In genomic region chr4:59531172-59531571, GRCm38 (mm10) we compare ENCODE assay signal across 17 mouse cellular contexts. TPM values are rescaled to one million over a fixed set of nuclear protein-coding genes. Genes with fewer than 3 reads are reported as not detected.
DNase-seq lines count a peak whose midpoint lies in the region; ATAC-seq and TF ChIP-seq lines count a peak whose summit lies in the region.
"Had no signal": no experiment of that assay in that cellular context is flagged by ENCODE, and none has a peak within 500 bp of the region (broad histone marks: within the 10 kb centered on the region; RNA-seq: fewer than 3 reads in every experiment).

No protein-coding gene starts in this region.

- H3K9ac ChIP-seq in neural tube, embryonic 15.5 days (replicated peaks), result no peak overlapping the region
- peak overlapping the region; percentile 49 for H3K9ac ChIP-seq in liver, embryonic 13.5 days
- H3K9ac ChIP-seq in midbrain, postnatal 0 days (replicated peaks; ENCODE audit: low read length, poor library complexity, severe bottlenecking), result no peak overlapping the region
- no peak overlapping the region for H3K9ac ChIP-seq in heart, embryonic 12.5 days
- H3K9ac ChIP-seq: embryonic facial prominence, embryonic 12.5 days; forebrain, embryonic 12.5 days; heart, embryonic 13.5 days; hindbrain, embryonic 13.5 days; kidney, embryonic 15.5 days; limb, embryonic 13.5 days had no signal

- H3K4me3 ChIP-seq in neural tube, embryonic 15.5 days (replicated peaks), result no peak overlapping the region
- no peak overlapping the region for H3K4me3 ChIP-seq in liver, embryonic 13.5 days (replicated peaks)
- no peak overlapping the region for H3K4me3 ChIP-seq in midbrain, postnatal 0 days (ENCODE audit: low read depth, low read length)
- H3K4me3 ChIP-seq in heart, embryonic 12.5 days, result no peak overlapping the region
- H3K4me3 ChIP-seq: embryonic facial prominence, embryonic 12.5 days; forebrain, embryonic 12.5 days; heart, embryonic 13.5 days; hindbrain, embryonic 13.5 days; kidney, embryonic 15.5 days; limb, embryonic 13.5 days had no signal

- no peaks in the 10 kb centered on the region for H3K36me3 ChIP-seq in neural tube, embryonic 15.5 days
- H3K36me3 ChIP-seq in liver, embryonic 13.5 days, result 0 out of 2 replicates have a peak, but pooled peaks cover under 1% of the 10 kb centered on the region
- H3K36me3 ChIP-seq in splenic B cell, adult 2 months (ENCODE audit: control insufficient read depth, insufficient read depth, low read length, poor library complexity, severe bottlenecking), result no peaks in the 10 kb centered on the region
- no peaks in the 10 kb centered on the region for H3K36me3 ChIP-seq in midbrain, postnatal 0 days (ENCODE audit: insufficient read depth, low read length)
- H3K36me3 ChIP-seq in heart, embryonic 12.5 days, result no peaks in the 10 kb centered on the region
- H3K36me3 ChIP-seq: embryonic facial prominence, embryonic 12.5 days; forebrain, embryonic 12.5 days; heart, embryonic 13.5 days; hindbrain, embryonic 13.5 days; kidney, embryonic 15.5 days; limb, embryonic 13.5 days had no signal

- 30% methylated on average over 1 of the region's 1 CpGs for WGBS in neural tube, embryonic 15.5 days
- 39% methylated on average over 1 of the region's 1 CpGs for WGBS in liver, embryonic 13.5 days (ENCODE audit: insufficient replicate concordance)
- WGBS in midbrain, postnatal 0 days, result 59% methylated on average over 1 of the region's 1 CpGs
- 86% methylated on average over 1 of the region's 1 CpGs for WGBS in heart, embryonic 12.5 days

- H3K9me3 ChIP-seq in neural tube, embryonic 15.5 days (replicated peaks), result no peaks in the 10 kb centered on the region
- H3K9me3 ChIP-seq in liver, embryonic 13.5 days (replicated peaks), result no peaks in the 10 kb centered on the region
- H3K9me3 ChIP-seq in midbrain, postnatal 0 days (ENCODE audit: low read length), result no peaks in the 10 kb centered on the region
- no peaks in the 10 kb centered on the region for H3K9me3 ChIP-seq in heart, embryonic 12.5 days (replicated peaks)
- H3K9me3 ChIP-seq: embryonic facial prominence, embryonic 12.5 days; forebrain, embryonic 12.5 days; heart, embryonic 13.5 days; hindbrain, embryonic 13.5 days; kidney, embryonic 15.5 days; limb, embryonic 13.5 days had no signal

- 0 out of 2 replicates have a peak, but pooled peaks have one; percentile 28 for ATAC-seq in neural tube, embryonic 15.5 days (ENCODE audit: low FRiP score)
- peak; percentile 36; the same call in 1 of the 2 replicates for ATAC-seq in erythroblast, adult 5-6 weeks (replicated peaks; ENCODE audit: low FRiP score, poor library complexity, severe bottlenecking)
- ATAC-seq in liver, embryonic 13.5 days (ENCODE audit: low read depth), result peak; percentile 57
- no peak for ATAC-seq in midbrain, postnatal 0 days (ENCODE audit: low FRiP score)
- ATAC-seq in heart, embryonic 12.5 days (ENCODE audit: insufficient number of reproducible peaks, low FRiP score), result no peak
- ATAC-seq: Patski had no signal

- no peaks in the 10 kb centered on the region for H3K4me1 ChIP-seq in neural tube, embryonic 15.5 days
- peaks cover 84% of the 10 kb centered on the region for H3K4me1 ChIP-seq in liver, embryonic 13.5 days (replicated peaks)
- H3K4me1 ChIP-seq in midbrain, postnatal 0 days (ENCODE audit: insufficient read depth, low read length), result no peaks in the 10 kb centered on the region
- peaks cover 16% of the 10 kb centered on the region; the same call in 1 of the 2 replicates for H3K4me1 ChIP-seq in heart, embryonic 12.5 days (replicated peaks)
- H3K4me1 ChIP-seq: embryonic facial prominence, embryonic 12.5 days; forebrain, embryonic 12.5 days; hindbrain, embryonic 13.5 days; limb, embryonic 13.5 days had no signal

- H3K27ac ChIP-seq in neural tube, embryonic 15.5 days (replicated peaks), result no peak overlapping the region
- peak overlapping the region; percentile 86 for H3K27ac ChIP-seq in liver, embryonic 13.5 days
- no peak overlapping the region for H3K27ac ChIP-seq in midbrain, postnatal 0 days (ENCODE audit: low read depth, low read length)
- H3K27ac ChIP-seq in heart, embryonic 12.5 days (ENCODE audit: poor library complexity, severe bottlenecking), result no peak overlapping the region
- H3K27ac ChIP-seq: embryonic facial prominence, embryonic 12.5 days; forebrain, embryonic 12.5 days; heart, embryonic 13.5 days; hindbrain, embryonic 13.5 days; kidney, embryonic 15.5 days; limb, embryonic 13.5 days had no signal

- no peak for DNase-seq in neural tube, embryonic 10.5 days (ENCODE audit: extremely low spot score, low spot score)
- no peak for DNase-seq in liver, embryonic 13.5 days
- peak; percentile 80 for DNase-seq in splenic B cell, adult 2 months (ENCODE audit: low read depth, low spot score)
- DNase-seq in midbrain, postnatal 0 days (ENCODE audit: low spot score), result no peak
- DNase-seq in layer of hippocampus, postnatal 10 days (ENCODE audit: low spot score in 2 of 2), result no peak
- DNase-seq: adrenal gland, postnatal 14 days; cerebellum, postnatal 10 days had no signal

- TF ChIP-seq CTCF in midbrain, postnatal 0 days (IDR thresholded peaks at IDR 0.05), result no peak

- H3K4me2 ChIP-seq in neural tube, embryonic 15.5 days, result no peak overlapping the region
- peak overlapping the region; percentile 32 for H3K4me2 ChIP-seq in liver, embryonic 13.5 days
- no peak overlapping the region for H3K4me2 ChIP-seq in midbrain, postnatal 0 days (ENCODE audit: low read depth, low read length, poor library complexity, severe bottlenecking)
- no peak overlapping the region for H3K4me2 ChIP-seq in heart, embryonic 12.5 days
- H3K4me2 ChIP-seq: embryonic facial prominence, embryonic 12.5 days; forebrain, embryonic 12.5 days; heart, embryonic 13.5 days; hindbrain, embryonic 13.5 days; kidney, embryonic 15.5 days; limb, embryonic 13.5 days had no signal

- H3K27me3 ChIP-seq in neural tube, embryonic 15.5 days (replicated peaks), result no peaks in the 10 kb centered on the region
- H3K27me3 ChIP-seq in liver, embryonic 13.5 days, result no peaks in the 10 kb centered on the region
- no peaks in the 10 kb centered on the region for H3K27me3 ChIP-seq in splenic B cell, adult 2 months (ENCODE audit: control insufficient read depth, insufficient read depth, low read length, poor library complexity, severe bottlenecking)
- no peaks in the 10 kb centered on the region for H3K27me3 ChIP-seq in midbrain, postnatal 0 days (ENCODE audit: insufficient read depth, low read length)
- no peaks in the 10 kb centered on the region for H3K27me3 ChIP-seq in heart, embryonic 12.5 days (replicated peaks)
- H3K27me3 ChIP-seq: embryonic facial prominence, embryonic 12.5 days; forebrain, embryonic 12.5 days; heart, embryonic 13.5 days; hindbrain, embryonic 13.5 days; kidney, embryonic 15.5 days; limb, embryonic 13.5 days; Patski had no signal

RNA-seq across cellular contexts. Expression of gene Ptbp3, which starts 18.0 kb away (rescaled TPM):
- polyA plus RNA-seq in neural tube, embryonic 15.5 days (2015; fragmentation: Nextera tagmentation; extraction: Ambion mirVana), result 17.3 and 27.9 TPM in 2 replicates
- total RNA-seq in erythroblast, adult 5-6 weeks (2015; ENCODE audit: low replicate concordance), result 230 and 233 TPM in 2 replicates
- total RNA-seq in erythroblast, adult 5-6 weeks (2017; ENCODE audit: low replicate concordance), result 229 and 276 TPM in 2 replicates
- polyA plus RNA-seq in liver, embryonic 13.5 days (2015; fragmentation: Nextera tagmentation; extraction: Ambion mirVana), result 44.2 and 60.6 TPM in 2 replicates
- total RNA-seq in midbrain, postnatal 0 days (2014; rRNA removed), result 32.0 and 35.8 TPM in 2 replicates
- polyA plus RNA-seq in midbrain, postnatal 0 days (2015; fragmentation: Nextera tagmentation; extraction: Ambion mirVana), result 9.7 and 10.5 TPM in 2 replicates
- total RNA-seq in layer of hippocampus, postnatal 10 days (2021), result 10 to 100 TPM; 24.3 to 25.3 TPM
- 45.3 and 46.4 TPM in 2 replicates for polyA plus RNA-seq in heart, embryonic 12.5 days (2016; fragmentation: Nextera tagmentation; extraction: Ambion mirVana)

RNA-seq across cellular contexts. Expression of gene Hsdl2, which starts 50.2 kb away (rescaled TPM):
- 40.0 and 43.0 TPM in 2 replicates for polyA plus RNA-seq in neural tube, embryonic 15.5 days (2015; fragmentation: Nextera tagmentation; extraction: Ambion mirVana)
- total RNA-seq in erythroblast, adult 5-6 weeks (2015; ENCODE audit: low replicate concordance), result 14.6 and 15.7 TPM in 2 replicates
- 8.9 and 13.2 TPM in 2 replicates for total RNA-seq in erythroblast, adult 5-6 weeks (2017; ENCODE audit: low replicate concordance)
- polyA plus RNA-seq in liver, embryonic 13.5 days (2015; fragmentation: Nextera tagmentation; extraction: Ambion mirVana), result 18.2 and 23.8 TPM in 2 replicates
- 27.7 and 29.7 TPM in 2 replicates for total RNA-seq in midbrain, postnatal 0 days (2014; rRNA removed)
- polyA plus RNA-seq in midbrain, postnatal 0 days (2015; fragmentation: Nextera tagmentation; extraction: Ambion mirVana), result 33.0 and 39.4 TPM in 2 replicates
- 10 to 100 TPM; 27.9 to 29.5 TPM for total RNA-seq in layer of hippocampus, postnatal 10 days (2021)
- polyA plus RNA-seq in heart, embryonic 12.5 days (2016; fragmentation: Nextera tagmentation; extraction: Ambion mirVana), result 37.7 and 40.1 TPM in 2 replicates

Comparison
In these comparisons a context has a peak if more than half of its experiments do, and no peak if none do; other contexts are left out.
1. ATAC-seq: peak in neural tube, embryonic 15.5 days (single experiment), erythroblast, adult 5-6 weeks (single experiment) and liver, embryonic 13.5 days (single experiment); none in midbrain, postnatal 0 days (single experiment) and heart, embryonic 12.5 days (single experiment).